In genomic region chr11:105331732-105332131, GRCm38 (mm10) we compare ENCODE assay signal across 10 mouse cellular contexts. TPM values are rescaled to one million over a fixed set of nuclear protein-coding genes. Genes with fewer than 3 reads are reported as not detected.
DNase-seq lines count a peak whose midpoint lies in the region; ATAC-seq lines count a peak whose summit lies in the region.
"Had no signal": no experiment of that assay in that cellular context is flagged by ENCODE, and none has a peak within 500 bp of the region (broad histone marks: within the 10 kb centered on the region; RNA-seq: fewer than 3 reads in every experiment).

No protein-coding gene starts in this region.

- DNase-seq in forebrain, embryonic 11.5 days (ENCODE audit: low spot score), result peak; percentile 69
- DNase-seq in 3134 (ENCODE audit: extremely low read depth, insufficient read length, low spot score), result peak; percentile 46
- DNase-seq in embryonic facial prominence, embryonic 11.5 days (ENCODE audit: low spot score), result peak; percentile 43
- DNase-seq in spleen, postnatal 14 days (ENCODE audit: low spot score in 2 of 2), result no peak

- H3K9me3 ChIP-seq in forebrain, embryonic 11.5 days (ENCODE audit: control insufficient read depth, low read length), result no peaks in the 10 kb centered on the region
- no peaks in the 10 kb centered on the region for H3K9me3 ChIP-seq in forebrain, embryonic 16.5 days (ENCODE audit: control insufficient read depth, low read length)
- no peaks in the 10 kb centered on the region for H3K9me3 ChIP-seq in embryonic facial prominence, embryonic 11.5 days (replicated peaks; ENCODE audit: control insufficient read depth, low read length)
- no peaks in the 10 kb centered on the region for H3K9me3 ChIP-seq in intestine, embryonic 16.5 days (ENCODE audit: control insufficient read depth, low read length)
- H3K9me3 ChIP-seq in neural tube, embryonic 12.5 days, result no peaks in the 10 kb centered on the region
- H3K9me3 ChIP-seq in forebrain, embryonic 15.5 days, result no peaks in the 10 kb centered on the region
- H3K9me3 ChIP-seq: stomach, embryonic 15.5 days had no signal

- no peak overlapping the region for H3K9ac ChIP-seq in forebrain, embryonic 11.5 days (ENCODE audit: low read length)
- H3K9ac ChIP-seq in forebrain, embryonic 16.5 days (replicated peaks; ENCODE audit: low read depth, low read length), result no peak overlapping the region
- H3K9ac ChIP-seq in embryonic facial prominence, embryonic 11.5 days (replicated peaks; ENCODE audit: low read length), result no peak overlapping the region
- H3K9ac ChIP-seq in intestine, embryonic 16.5 days (ENCODE audit: low read depth, low read length), result no peak overlapping the region
- H3K9ac ChIP-seq in neural tube, embryonic 12.5 days, result no peak overlapping the region
- no peak overlapping the region for H3K9ac ChIP-seq in forebrain, embryonic 15.5 days (replicated peaks)
- H3K9ac ChIP-seq: liver, embryonic 14.5 days; stomach, embryonic 15.5 days had no signal

- H3K4me3 ChIP-seq in forebrain, embryonic 11.5 days (ENCODE audit: low read depth, low read length), result no peak overlapping the region
- H3K4me3 ChIP-seq in forebrain, embryonic 16.5 days (replicated peaks; ENCODE audit: low read length), result no peak overlapping the region
- no peak overlapping the region for H3K4me3 ChIP-seq in embryonic facial prominence, embryonic 11.5 days (ENCODE audit: low read depth, low read length)
- H3K4me3 ChIP-seq in intestine, embryonic 16.5 days (ENCODE audit: low read length), result no peak overlapping the region
- H3K4me3 ChIP-seq in neural tube, embryonic 12.5 days, result no peak overlapping the region
- H3K4me3 ChIP-seq in forebrain, embryonic 15.5 days, result no peak overlapping the region
- H3K4me3 ChIP-seq: stomach, embryonic 15.5 days had no signal

- H3K4me2 ChIP-seq in forebrain, embryonic 11.5 days (ENCODE audit: low read depth, low read length, severe bottlenecking), result no peak overlapping the region
- no peak overlapping the region for H3K4me2 ChIP-seq in forebrain, embryonic 16.5 days (ENCODE audit: low read length)
- H3K4me2 ChIP-seq in embryonic facial prominence, embryonic 11.5 days (ENCODE audit: low read depth, low read length), result no peak overlapping the region
- H3K4me2 ChIP-seq in intestine, embryonic 16.5 days (ENCODE audit: low read depth, low read length), result no peak overlapping the region
- no peak overlapping the region for H3K4me2 ChIP-seq in neural tube, embryonic 12.5 days (replicated peaks)
- no peak overlapping the region for H3K4me2 ChIP-seq in forebrain, embryonic 15.5 days (replicated peaks)
- H3K4me2 ChIP-seq: stomach, embryonic 15.5 days had no signal

- H3K4me1 ChIP-seq in forebrain, embryonic 11.5 days (replicated peaks; ENCODE audit: control insufficient read depth, insufficient read depth, low read length), result 0 out of 2 replicates have a peak, but pooled peaks cover 2% of the 10 kb centered on the region
- H3K4me1 ChIP-seq in forebrain, embryonic 16.5 days (replicated peaks; ENCODE audit: control insufficient read depth, insufficient read depth, low read length), result peaks cover 7% of the 10 kb centered on the region
- no peaks in the 10 kb centered on the region for H3K4me1 ChIP-seq in embryonic facial prominence, embryonic 11.5 days (ENCODE audit: control insufficient read depth, insufficient read depth, low read length)
- 0 out of 2 replicates have a peak, but pooled peaks cover 4% of the 10 kb centered on the region for H3K4me1 ChIP-seq in intestine, embryonic 16.5 days (ENCODE audit: control insufficient read depth, insufficient read depth, low read length)
- no peaks in the 10 kb centered on the region; the same call in 1 of the 2 replicates for H3K4me1 ChIP-seq in neural tube, embryonic 12.5 days
- H3K4me1 ChIP-seq in forebrain, embryonic 15.5 days, result peaks cover 14% of the 10 kb centered on the region; the same call in 1 of the 2 replicates

- H3K36me3 ChIP-seq in forebrain, embryonic 11.5 days (ENCODE audit: control insufficient read depth, insufficient read depth, low read length), result no peaks in the 10 kb centered on the region
- H3K36me3 ChIP-seq in forebrain, embryonic 16.5 days (ENCODE audit: control insufficient read depth, insufficient read depth), result no peaks in the 10 kb centered on the region
- peaks cover 5% of the 10 kb centered on the region for H3K36me3 ChIP-seq in embryonic facial prominence, embryonic 11.5 days (replicated peaks; ENCODE audit: control insufficient read depth, insufficient read depth, low read depth, low read length)
- no peaks in the 10 kb centered on the region for H3K36me3 ChIP-seq in intestine, embryonic 16.5 days (ENCODE audit: control insufficient read depth, insufficient read depth, low read length)
- H3K36me3 ChIP-seq in neural tube, embryonic 12.5 days, result 0 out of 2 replicates have a peak, but pooled peaks cover 3% of the 10 kb centered on the region
- no peaks in the 10 kb centered on the region for H3K36me3 ChIP-seq in forebrain, embryonic 15.5 days
- H3K36me3 ChIP-seq: stomach, embryonic 15.5 days had no signal

- 60% methylated on average over 10 of the region's 10 CpGs for WGBS in forebrain, embryonic 11.5 days
- 47% methylated on average over 10 of the region's 10 CpGs for WGBS in forebrain, embryonic 16.5 days
- WGBS in embryonic facial prominence, embryonic 11.5 days, result 44% methylated on average over 10 of the region's 10 CpGs
- WGBS in intestine, embryonic 16.5 days, result 35% methylated on average over 10 of the region's 10 CpGs
- WGBS in neural tube, embryonic 12.5 days, result 46% methylated on average over 10 of the region's 10 CpGs
- WGBS in forebrain, embryonic 15.5 days, result 39% methylated on average over 10 of the region's 10 CpGs

- H3K27me3 ChIP-seq in forebrain, embryonic 11.5 days (ENCODE audit: control insufficient read depth, insufficient read depth, low read length), result no peaks in the 10 kb centered on the region
- no peaks in the 10 kb centered on the region for H3K27me3 ChIP-seq in forebrain, embryonic 16.5 days (replicated peaks; ENCODE audit: control insufficient read depth, insufficient read depth, low read length)
- H3K27me3 ChIP-seq in embryonic facial prominence, embryonic 11.5 days (ENCODE audit: control insufficient read depth, insufficient read depth, low read length), result no peaks in the 10 kb centered on the region
- H3K27me3 ChIP-seq in intestine, embryonic 16.5 days (replicated peaks; ENCODE audit: control insufficient read depth, insufficient read depth, low read length), result no peaks in the 10 kb centered on the region
- no peaks in the 10 kb centered on the region for H3K27me3 ChIP-seq in neural tube, embryonic 12.5 days (replicated peaks)
- no peaks in the 10 kb centered on the region for H3K27me3 ChIP-seq in forebrain, embryonic 15.5 days
- H3K27me3 ChIP-seq: stomach, embryonic 15.5 days had no signal

- no peak overlapping the region for H3K27ac ChIP-seq in forebrain, embryonic 11.5 days (ENCODE audit: low read depth, low read length)
- H3K27ac ChIP-seq in forebrain, embryonic 16.5 days (ENCODE audit: low read length), result no peak overlapping the region
- no peak overlapping the region for H3K27ac ChIP-seq in embryonic facial prominence, embryonic 11.5 days (replicated peaks; ENCODE audit: low read depth, low read length)
- H3K27ac ChIP-seq in intestine, embryonic 16.5 days (ENCODE audit: low read length), result no peak overlapping the region
- no peak overlapping the region for H3K27ac ChIP-seq in neural tube, embryonic 12.5 days
- no peak overlapping the region for H3K27ac ChIP-seq in forebrain, embryonic 15.5 days (replicated peaks)
- H3K27ac ChIP-seq: liver, embryonic 14.5 days; stomach, embryonic 15.5 days had no signal

- no peak for ATAC-seq in forebrain, embryonic 11.5 days (replicated peaks; ENCODE audit: low FRiP score)
- ATAC-seq in forebrain, embryonic 16.5 days, result no peak
- ATAC-seq in embryonic facial prominence, embryonic 11.5 days (replicated peaks; ENCODE audit: insufficient number of reproducible peaks, low FRiP score, low TSS enrichment, low read depth), result no peak
- peak; percentile 23; the same call in 1 of the 2 replicates for ATAC-seq in intestine, embryonic 16.5 days
- 0 out of 2 replicates have a peak, but pooled peaks have one; percentile 37 for ATAC-seq in neural tube, embryonic 12.5 days (ENCODE audit: low FRiP score, low read depth)
- ATAC-seq in forebrain, embryonic 15.5 days (replicated peaks), result no peak

RNA-seq across cellular contexts. Expression of gene Mrc2, which starts 39.3 kb away (rescaled TPM):
- polyA plus RNA-seq in forebrain, embryonic 11.5 days (2014; fragmentation: Nextera tagmentation; extraction: Ambion mirVana), result 11.4 and 11.9 TPM in 2 replicates
- polyA plus RNA-seq in forebrain, embryonic 16.5 days (2015; fragmentation: Nextera tagmentation; extraction: Ambion mirVana), result 3.6 and 5.1 TPM in 2 replicates
- 9.5 and 10.2 TPM in 2 replicates for polyA plus RNA-seq in embryonic facial prominence, embryonic 11.5 days (2014; fragmentation: Nextera tagmentation; extraction: Ambion mirVana)
- polyA plus RNA-seq in intestine, embryonic 16.5 days (2015; fragmentation: Nextera tagmentation; extraction: Ambion mirVana), result 6.8 and 6.9 TPM in 2 replicates
- 11.3 and 13.1 TPM in 2 replicates for polyA plus RNA-seq in neural tube, embryonic 12.5 days (2016; fragmentation: Nextera tagmentation; extraction: Ambion mirVana)
- polyA plus RNA-seq in forebrain, embryonic 15.5 days (2015; fragmentation: Nextera tagmentation; extraction: Ambion mirVana), result 4.1 and 4.3 TPM in 2 replicates

Comparison
In these comparisons a context has a peak if more than half of its experiments do, and no peak if none do; other contexts are left out.
1. ATAC-seq: peak in intestine, embryonic 16.5 days (single experiment) and neural tube, embryonic 12.5 days (single experiment); none in forebrain, embryonic 11.5 days (single experiment), forebrain, embryonic 16.5 days (single experiment), embryonic facial prominence, embryonic 11.5 days (single experiment) and forebrain, embryonic 15.5 days (single experiment).
2. DNase-seq: peak in forebrain, embryonic 11.5 days (single experiment), 3134 (single experiment) and embryonic facial prominence, embryonic 11.5 days (single experiment); none in spleen, postnatal 14 days (0 of 2).